Mouse (Mus musculus): ENCODE data around the gene Btnl6.
"Not testable (repeated sequence)": the region's sequence is repeated elsewhere in the genome, so short reads cannot be mapped to it uniquely, and the experiment has no call there.

The Btnl6 gene

DNA sequence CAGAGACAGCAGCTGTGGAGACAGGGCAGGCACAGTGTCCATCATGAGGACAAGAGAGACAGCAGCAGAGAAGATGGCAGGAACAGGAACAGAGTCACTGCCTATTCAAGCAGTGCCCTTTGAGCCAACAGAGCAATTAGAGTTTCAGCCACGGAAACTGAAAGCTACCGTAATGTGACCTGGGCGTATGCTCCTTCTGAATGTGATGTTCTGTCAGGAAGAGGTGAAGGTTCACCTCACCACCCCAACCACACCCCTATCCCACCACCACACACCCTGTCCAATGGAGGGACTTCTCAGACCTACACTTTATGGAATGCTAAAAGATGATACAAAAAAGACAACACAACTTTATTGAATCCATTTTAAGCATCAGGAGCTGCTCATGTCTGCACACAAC is 19.8 kb downstream of the Btnl6 start:
- not testable (repeated sequence) for DNase-seq (ENCODE audit: low spot score)

DNA sequence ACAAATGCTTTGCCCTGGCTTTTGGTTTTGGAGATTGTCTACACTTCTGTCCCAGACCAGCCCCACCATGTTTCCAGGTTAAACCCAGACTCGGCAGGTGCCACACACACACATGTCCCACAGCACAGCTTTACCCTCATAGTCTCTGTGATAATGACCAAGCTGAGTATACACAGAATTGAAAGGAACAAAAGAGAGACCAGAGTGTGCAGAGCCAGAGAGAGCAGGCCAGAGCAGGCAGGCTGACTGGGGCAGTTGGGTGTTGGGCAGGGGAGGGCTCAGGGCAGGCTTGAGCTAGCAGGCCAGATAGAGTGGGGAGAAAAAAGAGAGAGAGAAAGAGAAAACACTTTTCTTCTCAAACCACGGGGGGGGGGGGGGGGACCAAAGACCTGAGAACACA is 20.6 kb downstream of the Btnl6 start:
- DNase-seq (ENCODE audit: low spot score) = no peak

DNA sequence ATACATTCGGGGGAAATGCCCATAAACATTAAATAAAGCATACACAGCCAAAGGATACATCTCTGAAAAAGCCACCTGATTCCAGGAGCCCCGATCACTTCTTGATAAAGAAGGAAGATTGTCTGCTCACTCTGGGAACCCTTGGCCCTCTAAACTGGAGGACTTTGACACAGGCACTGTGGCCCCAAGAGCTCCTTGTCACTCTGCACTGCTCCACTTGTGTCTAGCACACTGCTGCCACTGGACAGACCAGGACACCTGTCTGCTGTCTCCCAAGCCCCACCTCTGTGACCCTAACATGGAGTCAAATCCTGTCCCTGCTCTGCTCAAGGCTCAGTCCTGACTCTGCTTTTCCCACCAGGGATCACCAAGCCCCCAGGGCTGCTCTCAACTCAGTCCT is 22.0 kb downstream of the Btnl6 start:
- not testable (repeated sequence) for DNase-seq (ENCODE audit: low spot score)

DNA sequence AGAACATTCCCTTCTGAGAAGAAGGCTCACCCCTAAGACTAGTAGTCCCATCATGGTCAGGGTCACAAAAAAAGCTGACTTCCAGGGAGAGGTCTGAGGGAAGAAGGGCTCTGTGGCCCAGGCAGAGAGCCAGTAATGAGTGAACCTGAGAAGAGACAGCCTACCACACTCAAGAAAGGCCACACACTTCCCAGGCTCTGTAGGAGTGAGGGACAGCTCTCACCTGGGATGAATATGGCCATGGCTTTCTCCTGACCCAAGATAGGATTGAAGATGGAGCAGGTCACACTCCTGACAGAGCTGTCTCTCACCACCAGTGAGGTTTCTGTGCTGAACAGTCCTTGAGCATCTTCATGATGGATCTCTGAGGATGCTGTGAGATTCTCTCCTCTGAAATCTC is 24.4 kb downstream of the Btnl6 start:
- DNase-seq (ENCODE audit: low spot score) = no peak

DNA sequence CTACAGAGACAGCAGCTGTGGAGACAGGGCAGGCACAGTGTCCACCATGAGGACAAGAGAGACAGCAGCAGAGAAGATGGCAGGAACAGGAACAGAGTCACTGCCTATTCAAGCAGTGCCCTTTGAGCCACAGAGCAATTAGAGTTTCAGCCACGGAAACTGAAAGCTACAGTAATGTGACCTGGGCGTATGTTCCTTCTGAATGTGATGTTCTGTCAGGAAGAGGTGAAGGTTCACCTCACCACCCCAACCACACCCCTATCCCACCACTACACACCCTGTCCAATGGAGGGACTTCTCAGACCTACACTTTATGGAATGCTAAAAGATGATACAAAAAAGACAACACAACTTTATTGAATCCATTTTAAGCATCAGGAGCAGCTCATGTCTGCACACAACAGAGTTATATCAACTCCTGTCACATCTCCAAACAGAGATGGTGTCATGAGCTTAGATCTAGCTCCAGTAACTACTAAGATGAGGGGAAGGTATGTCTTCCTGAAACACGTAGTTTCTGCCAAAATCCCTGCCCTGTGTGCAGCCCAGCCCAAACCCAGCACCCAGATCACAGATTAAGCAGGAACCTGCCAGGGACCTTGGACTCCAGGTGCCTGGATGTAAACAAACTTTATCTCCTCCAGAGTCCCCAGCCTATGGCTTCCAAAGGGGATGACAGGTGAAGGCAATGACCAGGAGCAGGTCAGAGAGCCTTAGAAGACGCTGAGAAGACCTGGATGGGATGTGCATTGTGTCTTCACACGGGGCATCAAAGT is 39.7 kb downstream of the Btnl6 start, which contains the start of gene Btnl4:
TSS of gene Btnl4 (minus strand) at position 81 of the 776 bp plus-strand sequence.
- DNase-seq (ENCODE audit: low spot score) = not testable (repeated sequence)

DNA sequence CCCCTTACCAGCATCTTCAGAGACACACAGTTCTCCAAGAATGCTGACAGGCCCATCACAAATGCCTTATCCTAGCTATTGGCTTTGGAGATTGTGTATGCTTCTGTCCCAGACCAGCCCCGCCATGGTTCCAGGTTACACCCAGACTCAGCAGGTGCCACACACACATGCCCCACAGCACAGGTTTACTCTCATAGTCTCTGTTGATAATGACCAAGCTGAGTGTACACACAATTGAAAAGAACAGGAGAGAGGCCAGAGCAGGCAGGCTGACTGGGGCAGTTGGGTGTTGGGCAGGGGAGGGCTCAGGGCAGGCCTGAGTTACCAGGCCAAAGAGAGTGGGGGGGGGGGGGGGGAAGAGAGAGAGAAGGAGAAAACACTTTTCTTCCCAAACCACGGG is 40.7 kb downstream of the Btnl6 start:
- DNase-seq (ENCODE audit: low spot score) = no peak

DNA sequence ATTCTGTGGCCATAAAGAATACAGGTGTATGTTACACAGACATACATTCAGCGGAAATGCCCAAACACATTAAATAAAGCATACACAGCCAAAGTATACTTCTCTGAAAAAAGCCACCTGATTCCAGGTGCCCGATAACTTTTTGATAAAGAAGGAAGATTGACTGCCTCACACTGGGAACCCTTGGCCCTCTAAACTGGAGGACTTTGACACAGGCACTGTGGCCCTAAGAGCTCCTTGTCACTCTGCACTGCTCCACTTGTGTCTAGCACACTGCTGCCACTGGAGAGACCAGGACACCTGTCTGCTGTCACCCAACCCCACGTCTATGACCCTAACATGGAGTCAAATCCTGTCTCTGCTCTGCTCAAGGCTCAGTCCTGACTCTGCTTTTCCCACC is 42.1 kb downstream of the Btnl6 start:
- no peak for DNase-seq (ENCODE audit: low spot score)

DNA sequence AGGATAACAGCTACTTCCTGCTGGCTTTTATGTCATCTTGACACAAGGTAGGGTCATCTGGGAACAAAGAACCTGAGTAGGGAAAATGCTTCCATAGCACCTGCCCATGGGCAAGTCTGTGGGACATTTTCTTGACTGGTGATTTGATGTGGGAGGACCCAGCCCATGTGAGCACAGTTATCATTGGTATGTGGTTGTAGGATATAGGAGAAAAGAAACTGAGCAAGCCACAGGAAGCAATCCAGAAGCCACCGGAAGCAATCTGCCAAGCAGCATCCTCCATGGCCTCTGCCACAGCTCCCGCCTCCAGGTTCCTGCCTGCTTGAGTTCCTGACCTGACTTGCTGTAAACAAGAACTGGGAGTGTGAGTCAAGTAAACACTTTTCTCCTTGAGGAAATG is 46.7 kb downstream of the Btnl6 start:
- no peak for DNase-seq (ENCODE audit: low spot score)

DNA sequence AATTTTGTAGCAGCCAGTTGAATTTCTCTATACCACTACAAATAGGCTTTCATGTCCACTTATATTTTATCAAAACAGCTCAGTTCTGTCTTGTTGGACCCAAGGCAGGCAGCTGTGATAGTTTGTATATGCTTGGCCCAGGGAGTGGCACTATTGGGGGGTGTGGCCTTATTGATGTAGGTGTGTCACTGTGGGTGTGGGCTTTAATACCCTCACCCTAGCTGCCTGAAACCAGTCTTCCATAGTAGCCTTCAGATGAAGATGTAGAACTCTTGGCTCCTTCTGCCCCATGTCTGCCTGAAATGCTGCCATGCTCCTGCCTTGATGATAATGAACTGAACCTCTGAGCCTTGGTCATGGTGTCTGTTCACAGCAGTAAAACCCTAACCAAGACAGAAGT is 51.2 kb downstream of the Btnl6 start:
- not testable (repeated sequence) for DNase-seq (ENCODE audit: low spot score)

DNA sequence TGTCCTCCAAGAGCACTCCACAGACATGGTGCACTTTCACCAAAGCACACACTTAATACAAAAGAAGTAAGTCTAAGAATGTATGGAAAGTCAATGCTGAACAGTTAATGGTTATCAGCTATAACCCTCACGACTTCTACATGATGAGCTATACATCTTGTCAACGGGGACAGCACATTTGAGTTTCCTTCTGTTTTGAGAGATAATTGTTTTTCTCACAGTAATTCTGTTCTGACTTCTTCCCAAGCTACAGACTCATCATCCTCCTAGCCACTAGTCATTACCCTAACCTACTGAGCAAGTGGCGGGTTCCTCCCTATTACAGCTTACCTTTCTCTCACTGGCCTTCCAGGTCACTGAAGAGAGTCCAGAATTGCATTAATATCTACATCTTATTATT is 57.9 kb downstream of the Btnl6 start:
- DNase-seq (ENCODE audit: low spot score) = no peak

Data from MN1 (cell line).